In the genomic region with DNA sequence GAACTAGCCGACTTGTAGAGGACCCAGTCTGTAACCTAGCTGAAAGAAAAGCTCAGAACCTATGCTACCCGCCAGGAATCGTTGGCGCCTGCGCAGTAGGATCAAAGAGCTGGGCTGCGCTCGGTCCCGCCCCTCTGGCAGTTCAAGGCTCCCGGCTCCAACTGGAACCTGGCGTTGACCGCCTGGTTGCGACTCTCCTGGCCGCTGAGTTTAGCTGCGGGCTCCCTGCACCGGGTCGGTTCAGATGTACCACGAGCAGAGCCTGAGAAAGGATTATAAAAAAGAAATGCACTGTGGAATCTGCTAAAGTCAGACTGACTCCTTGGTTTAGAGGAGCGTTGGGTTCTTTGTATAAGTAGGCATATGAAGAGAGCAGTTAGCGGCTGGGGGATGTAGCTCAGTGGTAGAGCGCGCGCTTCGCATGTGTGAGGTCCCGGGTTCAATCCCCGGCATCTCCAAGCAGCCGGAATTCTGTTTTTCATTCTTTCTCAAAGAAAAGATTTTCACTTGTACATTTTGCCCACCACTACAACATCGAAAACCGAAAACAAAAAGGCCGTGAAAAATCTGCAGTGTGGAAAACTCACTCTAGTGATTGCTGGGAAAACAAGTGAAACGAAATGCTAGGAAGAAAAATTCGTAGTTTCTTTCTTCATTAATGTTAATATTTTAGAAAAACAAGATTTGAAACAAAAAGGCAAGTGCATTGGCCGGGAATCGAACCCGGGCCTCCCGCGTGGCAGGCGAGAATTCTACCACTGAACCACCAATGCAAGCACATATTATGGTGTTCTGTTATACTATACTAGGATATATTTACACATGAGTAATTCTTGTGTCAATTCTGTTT, we compare ENCODE assay signal across 7 mouse cellular contexts. TPM values are rescaled to one million over a fixed set of nuclear protein-coding genes. Genes with fewer than 3 reads are reported as not detected.
DNase-seq lines count a peak whose midpoint lies in the region; ATAC-seq lines count a peak whose summit lies in the region.

No protein-coding gene starts in this region.

- H3K27me3 ChIP-seq in intestine, embryonic 15.5 days (replicated peaks) = no peaks in the 10 kb centered on the region
- no peaks in the 10 kb centered on the region for H3K27me3 ChIP-seq in midbrain, embryonic 10.5 days (ENCODE audit: low read depth, poor library complexity, severe bottlenecking)

- WGBS in intestine, embryonic 15.5 days = 1% methylated on average over 37 of the region's 37 CpGs
- WGBS in midbrain, embryonic 10.5 days = 2% methylated on average over 37 of the region's 37 CpGs

- H3K9ac ChIP-seq in intestine, embryonic 15.5 days = peak overlapping the region; percentile 55

- no peaks in the 10 kb centered on the region for H3K36me3 ChIP-seq in intestine, embryonic 15.5 days
- H3K36me3 ChIP-seq in midbrain, embryonic 10.5 days = no peaks in the 10 kb centered on the region

- H3K4me3 ChIP-seq in intestine, embryonic 15.5 days (replicated peaks) = peak overlapping the region; percentile 54
- H3K4me3 ChIP-seq in midbrain, embryonic 10.5 days = peak overlapping the region; percentile 63

- peak overlapping the region; percentile 72 for H3K27ac ChIP-seq in intestine, embryonic 15.5 days
- peak overlapping the region; percentile 88 for H3K27ac ChIP-seq in midbrain, embryonic 10.5 days (replicated peaks)

- ATAC-seq in intestine, embryonic 15.5 days = peak; percentile 98

- intact Hi-C loops in gastrocnemius, postnatal 36 days (cut with DNase I) = loop anchor here (5.0 kb wide), 1 partner anchor 60 kb away; a partner anchor contains a TSS
- intact Hi-C loops in left cerebral cortex, postnatal 25 days (cut with DNase I) = loop anchor here (1.0 to 5.0 kb wide), 3 partner anchors 55 to 130 kb away; a partner anchor contains a TSS

- DNase-seq in adrenal gland, adult 18-20 months (ENCODE audit: low spot score in 2 of 2) = peak; percentile 93 to 95
- DNase-seq in embryo, embryonic 11 days = peak; percentile 95
- peak; percentile 92 to 95 for DNase-seq in gastrocnemius, postnatal 36 days
- DNase-seq in left cerebral cortex, postnatal 25 days (ENCODE audit: low spot score in 2 of 2) = peak; percentile 95 to 97
- peak; percentile 93 for DNase-seq in midbrain, embryonic 10.5 days (ENCODE audit: low spot score)
- peak; percentile 93 for DNase-seq in right cerebral cortex, postnatal 4 days

- peak overlapping the region; percentile 59 for H3K4me2 ChIP-seq in intestine, embryonic 15.5 days (replicated peaks)

- H3K9me3 ChIP-seq in intestine, embryonic 15.5 days = no peaks in the 10 kb centered on the region
- no peaks in the 10 kb centered on the region for H3K9me3 ChIP-seq in midbrain, embryonic 10.5 days (replicated peaks)

- H3K4me1 ChIP-seq in intestine, embryonic 15.5 days (replicated peaks) = 0 out of 2 replicates have a peak, but pooled peaks cover 4% of the 10 kb centered on the region
- H3K4me1 ChIP-seq in midbrain, embryonic 10.5 days = peaks cover 12% of the 10 kb centered on the region; the same call in 1 of the 2 replicates

RNA-seq across cellular contexts. Expression of a gene that starts 55.5 kb away (rescaled TPM):
- 100 to 1,000 TPM; 114 to 270 TPM for total RNA-seq in adrenal gland, adult 18-20 months (2021)
- 100 to 1,000 TPM; 206 to 234 TPM for total RNA-seq in gastrocnemius, postnatal 36 days (2021)
- polyA plus RNA-seq in intestine, embryonic 15.5 days (2015; fragmentation: Nextera tagmentation; extraction: Ambion mirVana) = 21.0 and 22.2 TPM in 2 replicates
- 10 to 100 TPM; 96.8 to 99.0 TPM for total RNA-seq in left cerebral cortex, postnatal 25 days (2021)
- 21.4 and 24.4 TPM in 2 replicates for polyA plus RNA-seq in midbrain, embryonic 10.5 days (2016; fragmentation: Nextera tagmentation; extraction: Ambion mirVana)

RNA-seq across cellular contexts. Expression of a gene that starts 58.1 kb away (rescaled TPM):
- total RNA-seq in adrenal gland, adult 18-20 months (2021) = 10 to 100 TPM; 16.8 to 27.9 TPM
- total RNA-seq in gastrocnemius, postnatal 36 days (2021) = 1 to 10 TPM; 1.1 to 1.5 TPM
- polyA plus RNA-seq in intestine, embryonic 15.5 days (2015; fragmentation: Nextera tagmentation; extraction: Ambion mirVana) = 3.3 and 3.9 TPM in 2 replicates
- 10 to 100 TPM; 46.3 to 50.6 TPM for total RNA-seq in left cerebral cortex, postnatal 25 days (2021)
- 6.9 and 13.8 TPM in 2 replicates for polyA plus RNA-seq in midbrain, embryonic 10.5 days (2016; fragmentation: Nextera tagmentation; extraction: Ambion mirVana)

Comparison
In these comparisons a context has a peak if more than half of its experiments do, and no peak if none do; other contexts are left out.
1. Peak in every context shown above with its lines: DNase-seq, ATAC-seq, H3K4me3 ChIP-seq and H3K27ac ChIP-seq.
2. RNA of a gene that starts 58.1 kb away (total RNA-seq): 46.3 to 50.6 TPM in left cerebral cortex, postnatal 25 days and 16.8 to 27.9 TPM in adrenal gland, adult 18-20 months; 1.1 to 1.5 TPM in gastrocnemius, postnatal 36 days; every median in the first group is over 4 times any median in the second.